Mouse (Mus musculus) MEL (cell line): ENCODE measurements around the gene Gm36864.

Experiments used
- MAX ChIP-seq: IDR thresholded peaks from 2 replicates; pipeline ENCODE4 v1.6.1; 2011; ENCODE audit warnings: low read length, improper control_type of control experiment
- MAZ ChIP-seq: IDR thresholded peaks from 2 replicates; pipeline ENCODE4 v1.6.1; 2012; ENCODE audit warnings: low read depth, mild to moderate bottlenecking, inconsistent platforms, low read length, improper control_type of control experiment
- NRF1 ChIP-seq: IDR thresholded peaks from 2 replicates; pipeline ENCODE4 v1.6.1; 2014; ENCODE audit warnings: low read depth, mild to moderate bottlenecking, inconsistent platforms, low read length, improper control_type of control experiment, moderate library complexity; ENCODE audit not compliant: poor library complexity, insufficient read depth, severe bottlenecking
- POLR2AphosphoS5 ChIP-seq: IDR thresholded peaks from 2 replicates; pipeline ENCODE4 v1.6.1; 2012; ENCODE audit warnings: low read depth, borderline replicate concordance, mild to moderate bottlenecking, inconsistent platforms, low read length, moderate library complexity, mixed read lengths
- USF1 ChIP-seq: IDR thresholded peaks from 2 replicates; pipeline ENCODE4 v1.6.1; 2014; ENCODE audit warnings: low read depth, mild to moderate bottlenecking, inconsistent platforms, low read length, improper control_type of control experiment, moderate library complexity
- USF2 ChIP-seq, 2 experiments: IDR thresholded peaks; 2 replicates each; pipeline ENCODE4 v1.6.1; 2011 to 2012; ENCODE audit warnings: improper control_type of control experiment in 2 of 2, low read length in 2 of 2, borderline replicate concordance in 1 of 2, inconsistent platforms in 1 of 2, low read depth in 1 of 2, mild to moderate bottlenecking in 1 of 2; ENCODE audit not compliant: insufficient read depth in 1 of 2

GRCm38 (mm10) chr7:44240712-44241111 is 4.7 kb downstream of the Gm36864 start:
- TF ChIP-seq MAZ (no peak), USF2 (IDR thresholded peaks at IDR 0.05; ENCODE audit: borderline replicate concordance in 1 of 2, insufficient read depth in 1 of 2, low read depth in 1 of 2, low read length in 2 of 2) (no peak), USF1 (no peak), NRF1 (no peak), POLR2AphosphoS5 (no peak), MAX (no peak)
